Mouse (Mus musculus) CD4-positive, CD25-positive, alpha-beta regulatory T cell, adult 2 months (primary cell): ENCODE data around the gene Ppp2r5c.
A peak's percentile ranks its signal among the peaks of the same experiment; 100 is the strongest.

Experiments used
- DNase-seq: peaks from one replicate; pipeline ENCODE4 v3.0.0-alpha.2; 2012; ENCODE audit warnings: low read depth, low spot score

Ppp2r5c gene

GRCm38 (mm10) chr12:110510171-110510871 is 63.4 kb downstream of the Ppp2r5c start:
- DNase-seq = no peak

- no peak for DNase-seq
Measured at GRCm38 (mm10) chr12:110511201-110511600, 64.3 kb downstream of the Ppp2r5c start.

- no peak for DNase-seq
Measured at GRCm38 (mm10) chr12:110511856-110512433, 65.0 kb downstream of the Ppp2r5c start.

GRCm38 (mm10) chr12:110512884-110513283 is 66.0 kb downstream of the Ppp2r5c start:
- no peak for DNase-seq

- no peak for DNase-seq
Measured at GRCm38 (mm10) chr12:110515676-110516075, 68.8 kb downstream of the Ppp2r5c start.

GRCm38 (mm10) chr12:110520236-110520987 is 73.5 kb downstream of the Ppp2r5c start:
- DNase-seq = no peak

GRCm38 (mm10) chr12:110523526-110523925 is 76.6 kb downstream of the Ppp2r5c start:
- no peak for DNase-seq

GRCm38 (mm10) chr12:110532711-110533110 is 85.8 kb downstream of the Ppp2r5c start:
- no peak for DNase-seq

GRCm38 (mm10) chr12:110533151-110533550 is 86.2 kb downstream of the Ppp2r5c start:
- no peak for DNase-seq

GRCm38 (mm10) chr12:110533832-110534231 is 86.9 kb downstream of the Ppp2r5c start:
- DNase-seq = no peak

- no peak for DNase-seq
Measured at GRCm38 (mm10) chr12:110535361-110535760, 88.4 kb downstream of the Ppp2r5c start.

- no peak for DNase-seq
Measured at GRCm38 (mm10) chr12:110537751-110538150, 90.8 kb downstream of the Ppp2r5c start.

GRCm38 (mm10) chr12:110539346-110539745 is 92.4 kb downstream of the Ppp2r5c start:
- DNase-seq = no peak

- peak; percentile 71 for DNase-seq
Measured at GRCm38 (mm10) chr12:110539798-110540197, 92.9 kb downstream of the Ppp2r5c start.

GRCm38 (mm10) chr12:110540273-110540672 is 93.4 kb downstream of the Ppp2r5c start:
- DNase-seq = no peak

GRCm38 (mm10) chr12:110541001-110541400 is 94.1 kb downstream of the Ppp2r5c start:
- DNase-seq = peak; percentile 35

GRCm38 (mm10) chr12:110541528-110541927 is 94.6 kb downstream of the Ppp2r5c start:
- DNase-seq = no peak

GRCm38 (mm10) chr12:110545040-110545701 is 98.3 kb downstream of the Ppp2r5c start:
- no peak for DNase-seq

GRCm38 (mm10) chr12:110547573-110547972 is 100.7 kb downstream of the Ppp2r5c start:
- no peak for DNase-seq

- no peak for DNase-seq
Measured at GRCm38 (mm10) chr12:110549437-110550112, 102.7 kb downstream of the Ppp2r5c start.

GRCm38 (mm10) chr12:110550364-110550763 is 103.4 kb downstream of the Ppp2r5c start:
- DNase-seq = no peak
